Mouse (Mus musculus) left cerebral cortex, adult 2 months (tissue): ENCODE data around the gene Enkd1. TPM values are rescaled to one million over a fixed set of nuclear protein-coding genes. Genes with fewer than 3 reads are reported as not detected.

Experiments
- DNase-seq, 2 experiments: peaks; one replicate each; pipeline ENCODE4 v3.0.0; 2021 to 2022; ENCODE audit warnings: low spot score in 2 of 2, mixed read lengths in 1 of 2; ENCODE audit errors: extremely low spot score in 1 of 2
- H3K27ac ChIP-seq: fragments of 200-600 bp; 2 replicates; pipeline ENCODE4 v1.8.1; 2022
- H3K4me3 ChIP-seq: fragments of 200-600 bp; 2 replicates; pipeline ENCODE4 v1.8.1; 2022
- CTCF ChIP-seq: fragments of 200-600 bp; IDR thresholded peaks from 2 replicates; pipeline ENCODE4 v1.8.1; 2022; ENCODE audit warnings: antibody characterized with exemption, mild to moderate bottlenecking, moderate library complexity
- intact Hi-C: fragments of 180-260 bp; cut with DNase I; formaldehyde crosslinking; loops from one replicate; pipeline ENCODE4 v1.15.1; 2025
- total RNA-seq, 2 experiments: library from RNA; stranded (reverse); gene quantifications; 2 replicates each; pipeline ENCODE4 v1.2.3; 2021

The Enkd1 gene
- total RNA-seq, 2 experiments from 2014 or later, result 9.6 to 10.6 TPM

DNA sequence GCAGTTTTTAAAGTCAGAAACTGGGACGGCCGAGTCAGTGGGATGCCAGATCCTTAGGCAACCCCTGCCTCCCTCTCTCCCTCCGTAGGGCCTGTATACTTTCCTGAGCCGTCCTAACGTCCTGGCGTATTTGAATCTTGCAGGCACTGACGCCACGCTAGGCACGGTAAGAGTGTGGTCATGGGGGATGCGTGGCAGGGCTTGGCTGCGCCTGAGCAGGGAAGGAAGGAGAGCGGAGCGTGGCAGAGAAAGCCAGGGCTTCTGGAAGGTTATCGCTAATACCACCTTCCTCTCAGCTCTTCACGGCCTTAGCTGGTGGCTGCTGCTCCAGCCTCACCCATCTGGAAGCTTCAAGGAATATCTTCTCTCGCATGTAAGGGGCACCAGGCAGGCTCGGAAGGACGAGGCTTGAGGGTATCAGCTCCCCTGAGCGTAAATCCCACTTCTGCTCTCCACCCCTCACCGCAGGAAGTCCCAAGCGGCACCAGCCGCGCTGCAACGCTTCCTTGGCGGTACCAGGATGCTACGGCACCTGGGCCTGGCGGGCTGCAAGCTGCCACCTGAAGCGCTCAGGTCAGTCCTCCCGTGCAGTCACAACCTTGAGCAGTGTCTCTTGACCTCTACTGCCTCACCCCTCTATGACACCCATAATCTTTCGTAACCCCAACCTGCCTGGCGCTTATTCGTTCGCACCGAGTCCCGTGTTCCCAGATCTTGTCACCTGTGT lies 18.6 kb downstream of the Enkd1 start:
- no peak for TF ChIP-seq CTCF
- H3K4me3 ChIP-seq, result no peak overlapping the region
- no peak overlapping the region for H3K27ac ChIP-seq
- no peak for DNase-seq
- intact Hi-C loops, result loop anchor here (5.0 kb wide), 1 partner anchor 122 kb away; the partner anchor contains the start of gene Atp6v0d1

DNA sequence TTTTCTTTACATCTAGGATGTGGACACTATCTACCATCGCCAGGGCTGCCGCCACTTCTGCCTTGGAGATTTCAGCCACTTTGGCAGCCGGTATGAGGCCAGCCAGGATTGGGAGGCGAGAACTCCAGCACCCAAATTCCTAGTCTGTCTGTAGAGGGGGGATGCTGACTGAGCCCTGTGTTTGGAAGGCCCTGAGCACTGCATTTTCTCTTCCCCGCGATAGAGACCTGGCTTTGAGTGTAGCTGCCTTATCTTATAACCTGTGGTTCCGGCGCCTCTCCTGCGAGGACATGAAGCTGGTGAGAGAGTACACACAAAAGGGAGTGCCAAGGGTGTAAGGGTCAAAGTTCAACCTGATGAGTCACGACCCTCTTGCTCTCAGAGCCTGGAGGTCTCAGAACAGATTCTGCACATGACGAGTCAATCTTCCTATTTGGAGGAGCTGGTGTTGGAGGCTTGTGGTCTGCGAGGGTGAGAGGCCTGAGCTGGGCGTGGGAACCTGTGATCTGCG lies 19.7 kb downstream of the Enkd1 start:
- TF ChIP-seq CTCF, result no peak
- no peak for DNase-seq
- Histone ChIP-seq H3K4me3 (no peak overlapping the region), H3K27ac (no peak overlapping the region)
- intact Hi-C loops, result loop anchor here (5.0 kb wide), 1 partner anchor 121 kb away; the partner anchor contains the start of gene Atp6v0d1

DNA sequence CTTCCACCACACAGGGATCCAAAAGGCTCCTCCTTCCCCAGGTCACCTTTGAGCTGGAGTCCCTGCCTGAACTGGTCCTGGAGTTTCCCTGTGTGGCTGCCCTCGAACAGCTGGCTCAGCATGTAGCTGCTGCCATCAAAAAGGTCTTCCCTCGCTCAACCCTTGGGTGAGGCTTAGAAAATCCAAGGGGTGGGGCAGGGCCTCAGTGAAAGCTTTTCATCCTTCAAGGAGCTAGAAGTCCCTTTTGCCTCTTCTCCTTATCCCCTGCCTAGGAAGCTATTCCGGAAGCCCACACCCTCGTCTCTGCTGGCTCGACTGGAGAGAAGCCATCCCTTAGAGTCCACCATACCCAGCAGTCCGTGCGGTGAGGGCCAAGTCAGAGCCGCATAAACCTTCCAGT lies 20.5 kb downstream of the Enkd1 start:
- intact Hi-C loops, result loop anchor here (5.0 kb wide), 1 partner anchor 120 kb away; the partner anchor contains the start of gene Atp6v0d1

DNA sequence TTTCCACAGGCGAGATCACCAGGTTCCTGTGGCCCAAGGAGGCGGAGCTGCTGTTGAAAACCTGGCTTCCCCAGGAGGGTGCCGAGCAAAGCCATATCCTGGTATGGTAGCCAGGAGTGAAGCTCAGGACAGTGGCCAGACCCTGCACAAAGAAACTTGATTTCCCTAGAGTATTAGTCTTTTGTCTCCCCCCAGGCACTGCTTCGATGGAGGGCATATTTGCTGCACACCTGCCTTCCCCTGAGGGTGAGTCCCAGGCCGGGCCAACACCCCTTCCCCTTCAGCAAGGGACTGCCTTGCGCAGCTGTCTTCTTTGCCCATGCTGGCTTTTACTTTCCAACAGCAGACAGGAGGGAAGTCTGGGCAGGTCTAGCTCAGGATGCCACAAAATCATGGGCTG lies 21.5 kb downstream of the Enkd1 start:
- DNase-seq, result no peak
- no peak overlapping the region for H3K4me3 ChIP-seq
- TF ChIP-seq CTCF, result no peak
- H3K27ac ChIP-seq, result no peak overlapping the region
- intact Hi-C loops, result loop anchor here (5.0 kb wide), 1 partner anchor 119 kb away; the partner anchor contains the start of gene Atp6v0d1

More for the DNA sequence above, 20.5 kb downstream of the Enkd1 start:
- TF ChIP-seq CTCF, result no peak
- no peak for DNase-seq
- H3K27ac ChIP-seq, result no peak overlapping the region
- no peak overlapping the region for H3K4me3 ChIP-seq

DNA sequence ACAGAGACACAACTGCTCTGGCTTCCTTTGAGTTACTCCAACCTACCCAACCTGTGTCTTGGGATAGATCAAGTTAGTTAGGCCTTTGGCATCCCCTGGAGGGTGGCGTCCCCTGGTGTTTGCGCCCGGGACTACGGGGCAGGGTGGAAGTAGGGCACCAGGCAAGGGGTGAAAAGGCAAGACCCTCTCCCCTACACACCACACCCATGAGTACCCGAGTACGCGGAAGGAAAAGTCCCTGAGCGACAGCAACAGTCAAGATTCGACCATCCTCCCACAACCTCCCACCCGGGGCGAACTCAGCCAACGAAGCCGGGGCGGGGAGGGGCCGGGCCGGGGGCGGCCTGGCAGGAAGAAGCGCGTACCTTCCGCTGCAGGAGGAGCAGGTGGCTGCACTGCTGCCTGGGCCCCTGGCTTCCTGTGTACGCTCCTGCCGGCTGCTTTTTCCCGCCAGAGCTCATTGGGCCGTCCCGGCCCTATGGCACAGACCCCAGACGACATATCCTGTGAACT lies 22.2 kb downstream of the Enkd1 start, which contains the start of gene Carmil2:
TSS of gene Carmil2 (plus strand) at position 479 of the 513 bp plus-strand sequence.
- no peak for DNase-seq
- intact Hi-C loops, result loop anchor here (5.0 kb wide), 1 partner anchor 119 kb away; the partner anchor contains the start of gene Atp6v0d1
- Histone ChIP-seq H3K27ac (no peak within 1 kb of the TSS), H3K4me3 (no peak within 1 kb of the TSS)
- peak; percentile 69 for TF ChIP-seq CTCF

DNA sequence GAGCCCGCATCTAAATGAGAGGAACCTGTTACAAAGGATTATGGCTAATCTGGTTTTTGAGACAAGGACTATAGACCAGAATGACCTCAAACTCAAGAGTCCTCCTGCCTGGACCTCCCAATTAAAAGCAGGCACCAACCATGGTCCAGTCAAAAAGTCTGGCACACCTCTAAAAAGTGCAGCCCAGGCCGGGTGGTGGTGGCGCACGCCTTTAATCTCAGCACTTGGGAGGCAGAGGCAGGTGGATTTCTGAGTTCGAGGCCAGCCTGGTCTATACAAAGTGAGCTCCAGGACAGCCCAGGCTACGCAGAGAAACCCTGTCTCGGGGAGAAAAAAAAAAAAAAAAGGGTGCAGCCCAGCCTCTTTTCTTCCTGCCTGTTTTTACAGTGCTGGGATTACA lies 22.7 kb downstream of the Enkd1 start:
- H3K27ac ChIP-seq, result no peak overlapping the region
- intact Hi-C loops, result loop anchor here (5.0 kb wide), 1 partner anchor 118 kb away; the partner anchor contains the start of gene Atp6v0d1
- TF ChIP-seq CTCF, result no peak
- no peak for DNase-seq
- H3K4me3 ChIP-seq, result no peak overlapping the region

DNA sequence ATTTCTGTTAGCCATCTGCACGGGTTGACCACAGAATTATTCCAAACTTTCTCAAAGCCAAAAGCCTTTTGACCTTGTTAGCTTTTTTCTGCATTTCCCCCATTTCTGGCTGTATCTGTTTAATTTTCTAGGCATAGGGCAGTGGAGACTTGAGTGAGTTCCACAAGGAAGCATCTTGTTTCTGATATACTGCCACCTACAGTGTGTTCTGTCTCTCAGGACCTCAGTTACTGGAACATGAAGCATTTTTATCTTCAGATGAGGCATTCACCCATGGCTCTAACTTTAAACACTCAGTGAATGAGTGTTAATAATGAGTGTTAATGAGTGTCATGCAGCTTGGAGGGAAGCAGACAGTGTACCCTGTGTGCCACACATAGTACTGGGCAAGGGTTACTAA lies 30.1 kb downstream of the Enkd1 start:
- DNase-seq, result no peak
- Histone ChIP-seq H3K4me3 (no peak overlapping the region), H3K27ac (no peak overlapping the region)
- peak; percentile 38 for TF ChIP-seq CTCF
- intact Hi-C loops, result no loop called here

DNA sequence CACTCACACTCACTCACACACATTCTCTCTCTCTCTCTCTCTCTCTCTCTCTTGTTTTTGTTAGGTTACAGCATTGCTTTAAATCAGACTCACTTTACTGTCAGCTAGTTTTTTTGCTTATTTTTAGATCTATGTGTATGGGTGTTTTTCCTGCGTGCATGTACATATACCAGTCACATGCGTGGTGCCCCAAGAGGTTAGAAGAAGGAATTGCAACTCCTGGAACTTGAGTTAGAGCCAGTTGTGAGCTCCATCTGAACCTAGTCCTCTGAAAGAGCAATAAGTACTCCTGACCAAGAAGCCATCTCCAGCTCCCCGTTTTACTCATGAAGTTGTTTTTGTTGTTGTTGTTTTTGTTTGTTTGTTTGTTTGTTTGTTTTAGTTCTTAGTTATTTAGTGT lies 46.8 kb downstream of the Enkd1 start:
- intact Hi-C loops, result no loop called here
- no peak overlapping the region for H3K27ac ChIP-seq
- DNase-seq, result no peak
- H3K4me3 ChIP-seq, result no peak overlapping the region
- peak; percentile 62 for TF ChIP-seq CTCF

DNA sequence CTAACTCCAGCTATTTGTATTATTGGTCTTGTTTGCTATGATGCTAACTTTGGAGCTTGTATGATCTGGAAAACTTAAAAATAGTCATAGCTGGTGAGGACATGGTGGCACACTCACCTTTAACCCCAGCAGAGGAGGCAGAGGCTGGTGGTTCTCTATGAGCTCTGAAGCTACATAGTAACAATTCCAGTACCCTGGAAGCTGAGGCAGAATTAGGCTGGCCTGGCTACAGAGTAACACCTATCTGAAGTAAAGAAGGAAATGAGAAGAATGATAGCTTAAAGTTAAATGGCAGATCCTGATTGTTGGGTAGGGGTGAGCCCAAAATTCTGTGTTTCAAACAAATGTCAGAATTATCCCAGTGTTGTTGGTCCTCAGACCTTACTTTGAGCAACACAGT lies 50.4 kb downstream of the Enkd1 start:
- Histone ChIP-seq H3K27ac (no peak overlapping the region), H3K4me3 (no peak overlapping the region)
- TF ChIP-seq CTCF, result no peak
- no peak for DNase-seq
- intact Hi-C loops, result no loop called here

Other genes starting within 250 kb of the Enkd1 start
- 10 to 100 TPM; 36.1 to 42.5 TPM for gene Tppp3, start 236.7 kb downstream of the Enkd1 start, total RNA-seq
- gene Zdhhc1, start 211.3 kb downstream of the Enkd1 start, total RNA-seq, result 10 to 100 TPM; 43.0 to 48.7 TPM
- not detected for gene Hsd11b2, start 189.5 kb downstream of the Enkd1 start, total RNA-seq
- 100 to 1,000 TPM; 288 to 319 TPM for gene Atp6v0d1, start 142.2 kb downstream of the Enkd1 start, total RNA-seq
- 10 to 100 TPM; 81.0 to 91.4 TPM for gene Ripor1, start 103.0 kb downstream of the Enkd1 start, total RNA-seq
- gene Ctcf, start 71.6 kb downstream of the Enkd1 start, total RNA-seq, result 10 to 100 TPM; 67.4 to 70.2 TPM
- not detected for gene Agrp, start 70.8 kb downstream of the Enkd1 start, total RNA-seq
- 10 to 100 TPM; 60.4 to 65.0 TPM for gene Carmil2, start 21.9 kb downstream of the Enkd1 start, total RNA-seq
- 10 to 100 TPM; 51.7 to 56.6 TPM for gene Acd, start 7.1 kb downstream of the Enkd1 start, total RNA-seq
- 10 to 100 TPM; 43.0 to 47.2 TPM for gene Pard6a, start 7.1 kb downstream of the Enkd1 start, total RNA-seq
- under 1 TPM in 1 of 2 experiments, not detected in 1; 0.29 TPM for gene 4933405L10Rik, start 555 bp downstream of the Enkd1 start, total RNA-seq
- gene Gfod2, start 50.5 kb upstream of the Enkd1 start, total RNA-seq, result 10 to 100 TPM; 21.0 to 26.0 TPM
- 10 to 100 TPM; 23.7 to 25.2 TPM for gene Ranbp10, start 119.1 kb upstream of the Enkd1 start, total RNA-seq
- gene Tsnaxip1, start 119.5 kb upstream of the Enkd1 start, total RNA-seq, result under 1 TPM in 1 of 2 experiments, not detected in 1; 0.44 TPM
- gene Cenpt, start 145.1 kb upstream of the Enkd1 start, total RNA-seq, result 10 to 100 TPM; 16.8 to 17.6 TPM
- gene Thap11, start 146.9 kb upstream of the Enkd1 start, total RNA-seq, result 10 to 100 TPM; 38.1 to 41.0 TPM
- gene Nutf2, start 152.4 kb upstream of the Enkd1 start, total RNA-seq, result 10 to 100 TPM; 29.4 to 32.8 TPM
- 10 to 100 TPM; 64.4 to 68.5 TPM for gene Edc4, start 172.7 kb upstream of the Enkd1 start, total RNA-seq
- gene Nrn1l, start 185.4 kb upstream of the Enkd1 start, total RNA-seq, result 1 to 10 TPM; 3.5 to 3.7 TPM
- gene Pskh1, start 192.2 kb upstream of the Enkd1 start, total RNA-seq, result 1 to 10 TPM; 6.6 to 8.7 TPM
- 1 to 10 TPM; 1.5 to 2.6 TPM for gene Ctrl, start 225.7 kb upstream of the Enkd1 start, total RNA-seq
- 10 to 100 TPM; 90.3 to 91.9 TPM for gene Psmb10, start 230.2 kb upstream of the Enkd1 start, total RNA-seq
- gene Lcat, start 235.2 kb upstream of the Enkd1 start, total RNA-seq, result 10 to 100 TPM; 25.3 to 25.8 TPM